Mouse (Mus musculus): ENCODE data around the gene Rps6ka3. TPM values are rescaled to one million over a fixed set of nuclear protein-coding genes. Genes with fewer than 3 reads are reported as not detected.

The Rps6ka3 gene
- polyA plus RNA-seq, 1 experiment from 2014 or later: 6.7 TPM

- no peak for ATAC-seq (ENCODE audit: low FRiP score, low TSS enrichment)
- H3K36me3 ChIP-seq (ENCODE audit: control insufficient read depth, insufficient read depth, low read length): peaks cover 9% of the 10 kb centered on the region
- H3K27ac ChIP-seq (replicated peaks; ENCODE audit: low read depth, low read length): no peak overlapping the region
- H3K4me1 ChIP-seq (ENCODE audit: control insufficient read depth, insufficient read depth, low read length): no peaks in the 10 kb centered on the region
- no peaks in the 10 kb centered on the region for H3K9me3 ChIP-seq (ENCODE audit: control insufficient read depth, low read length)
- no peaks in the 10 kb centered on the region for H3K27me3 ChIP-seq (ENCODE audit: control insufficient read depth, insufficient read depth, low read length)
- no peak overlapping the region for H3K4me3 ChIP-seq (replicated peaks; ENCODE audit: low read depth, low read length)
- no peak overlapping the region for H3K9ac ChIP-seq (replicated peaks; ENCODE audit: low read length)
- peak; percentile 2 for DNase-seq
- no peak overlapping the region for H3K4me2 ChIP-seq (ENCODE audit: low read length)
Observed at GRCm38 (mm10) chrX:159388953-159389352, 178.8 kb downstream of the Rps6ka3 start.

GRCm38 (mm10) chrX:159390347-159390962, 180.3 kb downstream of the Rps6ka3 start:
- Histone ChIP-seq H3K4me3 (replicated peaks; ENCODE audit: low read depth, low read length) (no peak overlapping the region), H3K27ac (replicated peaks; ENCODE audit: low read depth, low read length) (no peak overlapping the region), H3K4me1 (ENCODE audit: control insufficient read depth, insufficient read depth, low read length) (no peaks in the 10 kb centered on the region), H3K27me3 (ENCODE audit: control insufficient read depth, insufficient read depth, low read length) (no peaks in the 10 kb centered on the region), H3K9ac (replicated peaks; ENCODE audit: low read length) (no peak overlapping the region), H3K4me2 (ENCODE audit: low read length) (no peak overlapping the region), H3K36me3 (ENCODE audit: control insufficient read depth, insufficient read depth, low read length) (peaks cover 8% of the 10 kb centered on the region), H3K9me3 (ENCODE audit: control insufficient read depth, low read length) (no peaks in the 10 kb centered on the region)
- DNase-seq: no peak
- ATAC-seq (ENCODE audit: low FRiP score, low TSS enrichment): no peak
- 84% methylated on average over 6 of the region's 6 CpGs for WGBS

GRCm38 (mm10) chrX:159391239-159391638, 181.1 kb downstream of the Rps6ka3 start:
- Histone ChIP-seq H3K4me1 (ENCODE audit: control insufficient read depth, insufficient read depth, low read length) (no peaks in the 10 kb centered on the region), H3K27me3 (ENCODE audit: control insufficient read depth, insufficient read depth, low read length) (no peaks in the 10 kb centered on the region), H3K36me3 (ENCODE audit: control insufficient read depth, insufficient read depth, low read length) (peaks cover under 1% of the 10 kb centered on the region; the same call in 1 of the 2 replicates), H3K4me3 (replicated peaks; ENCODE audit: low read depth, low read length) (no peak overlapping the region), H3K9ac (replicated peaks; ENCODE audit: low read length) (no peak overlapping the region), H3K9me3 (ENCODE audit: control insufficient read depth, low read length) (no peaks in the 10 kb centered on the region), H3K4me2 (ENCODE audit: low read length) (no peak overlapping the region), H3K27ac (replicated peaks; ENCODE audit: low read depth, low read length) (no peak overlapping the region)
- ATAC-seq (ENCODE audit: low FRiP score, low TSS enrichment) (no peak), DNase-seq (no peak)
- 71% methylated on average over 3 of the region's 3 CpGs for WGBS

- Histone ChIP-seq H3K36me3 (ENCODE audit: control insufficient read depth, insufficient read depth, low read length) (no peaks in the 10 kb centered on the region), H3K4me2 (ENCODE audit: low read length) (no peak overlapping the region), H3K4me3 (replicated peaks; ENCODE audit: low read depth, low read length) (no peak overlapping the region), H3K4me1 (ENCODE audit: control insufficient read depth, insufficient read depth, low read length) (no peaks in the 10 kb centered on the region), H3K9me3 (ENCODE audit: control insufficient read depth, low read length) (no peaks in the 10 kb centered on the region), H3K9ac (replicated peaks; ENCODE audit: low read length) (no peak overlapping the region), H3K27me3 (ENCODE audit: control insufficient read depth, insufficient read depth, low read length) (no peaks in the 10 kb centered on the region), H3K27ac (replicated peaks; ENCODE audit: low read depth, low read length) (no peak overlapping the region)
- no peak for ATAC-seq (ENCODE audit: low FRiP score, low TSS enrichment)
- 31% methylated on average over 4 of the region's 4 CpGs for WGBS
- DNase-seq: peak; percentile 52
Observed at GRCm38 (mm10) chrX:159409253-159409652, 199.1 kb downstream of the Rps6ka3 start.

GRCm38 (mm10) chrX:159414130-159414828, 204.2 kb downstream of the Rps6ka3 start, which contains the start of gene Map7d2:
Gene Map7d2, plus strand, starts transcription at chrX:159414572.
- H3K9ac ChIP-seq (replicated peaks; ENCODE audit: low read length): peak within 1 kb of the TSS; percentile 62
- H3K27ac ChIP-seq (replicated peaks; ENCODE audit: low read depth, low read length): peak within 1 kb of the TSS; percentile 70
- no peaks in the 10 kb centered on the region for H3K27me3 ChIP-seq (ENCODE audit: control insufficient read depth, insufficient read depth, low read length)
- peak within 1 kb of the TSS; percentile 63 for H3K4me2 ChIP-seq (ENCODE audit: low read length)
- peak within 1 kb of the TSS; percentile 55 for H3K4me3 ChIP-seq (replicated peaks; ENCODE audit: low read depth, low read length)
- ATAC-seq (ENCODE audit: low FRiP score, low TSS enrichment) (peak; percentile 90), DNase-seq (peak; percentile 81)
- WGBS: 19% methylated on average over 29 of the region's 83 CpGs
- no peaks in the 10 kb centered on the region for H3K4me1 ChIP-seq (ENCODE audit: control insufficient read depth, insufficient read depth, low read length)
- no peaks in the 10 kb centered on the region for H3K9me3 ChIP-seq (ENCODE audit: control insufficient read depth, low read length)
- no peaks in the 10 kb centered on the region for H3K36me3 ChIP-seq (ENCODE audit: control insufficient read depth, insufficient read depth, low read length)

- H3K4me1 ChIP-seq (ENCODE audit: control insufficient read depth, insufficient read depth, low read length): no peaks in the 10 kb centered on the region
- DNase-seq: peak; percentile 41
- H3K27me3 ChIP-seq (ENCODE audit: control insufficient read depth, insufficient read depth, low read length): no peaks in the 10 kb centered on the region
- WGBS: 24% methylated on average over 50 of the region's 65 CpGs
- H3K9ac ChIP-seq (replicated peaks; ENCODE audit: low read length): peak overlapping the region; percentile 62
- H3K27ac ChIP-seq (replicated peaks; ENCODE audit: low read depth, low read length): peak overlapping the region; percentile 70
- peak overlapping the region; percentile 55 for H3K4me3 ChIP-seq (replicated peaks; ENCODE audit: low read depth, low read length)
- peak overlapping the region; percentile 63 for H3K4me2 ChIP-seq (ENCODE audit: low read length)
- no peaks in the 10 kb centered on the region for H3K9me3 ChIP-seq (ENCODE audit: control insufficient read depth, low read length)
- no peaks in the 10 kb centered on the region for H3K36me3 ChIP-seq (ENCODE audit: control insufficient read depth, insufficient read depth, low read length)
- ATAC-seq (ENCODE audit: low FRiP score, low TSS enrichment): peak; percentile 84
Observed at GRCm38 (mm10) chrX:159414829-159415673, 204.9 kb downstream of the Rps6ka3 start.

Other genes starting within 250 kb of the Rps6ka3 start
- gene Eif1ax, start 161.9 kb downstream of the Rps6ka3 start, polyA plus RNA-seq (2014; fragmentation: Nextera tagmentation; extraction: Ambion mirVana): 94.5 and 96.1 TPM in 2 replicates
- 31.5 and 32.7 TPM in 2 replicates for gene Map7d2, start 204.3 kb downstream of the Rps6ka3 start, polyA plus RNA-seq (2014; fragmentation: Nextera tagmentation; extraction: Ambion mirVana)